Mouse (Mus musculus) cerebellum, adult 2 months (tissue): ENCODE results near the gene Gm5155.

Experiments used
- CTCF ChIP-seq: fragments of 200-500 bp; IDR thresholded peaks from 2 replicates; pipeline ENCODE4 v1.5.1; 2011; ENCODE audit warnings: low read depth, mild to moderate bottlenecking, control low read depth, low read length, moderate library complexity, borderline replicate concordance; ENCODE audit not compliant: insufficient read depth
- POLR2A ChIP-seq: fragments of 200-500 bp; IDR thresholded peaks from 2 replicates; pipeline ENCODE4 v1.6.1; 2011; ENCODE audit warnings: low read length, control low read depth, borderline replicate concordance; ENCODE audit not compliant: insufficient read depth

GRCm38 (mm10) chr7:17903146-17903915 lies 31.8 kb downstream of the Gm5155 start:
- no peak for TF ChIP-seq CTCF
- no peak for TF ChIP-seq POLR2A
